Mouse (Mus musculus) central nervous system, embryonic 18 days (tissue): Measurements from ENCODE around the gene Tmem28. TPM values are rescaled to one million over a fixed set of nuclear protein-coding genes. Genes with fewer than 3 reads are reported as not detected.

Source experiments
- polyA plus RNA-seq: library from polyadenylated mRNA; depleted of rRNA; stranded (reverse); fragments of >200 nt; gene quantifications from 2 replicates; pipeline ENCODE4 v1.2.3, GENCODE M21; 2012; rRNA removed

Tmem28 gene
- polyA plus RNA-seq = 8.1 and 8.8 TPM in 2 replicates

GRCm38 (mm10) chrX:99820790-99821395, at the start of gene Tmem28:
Tmem28 (plus strand) TSS chrX:99821021.

Other genes starting within 250 kb of the Tmem28 start
- 4.7 TPM in 2 replicates for gene Eda, start 154.6 kb downstream of the Tmem28 start, polyA plus RNA-seq